15 mouse cellular contexts compared by ENCODE assay signal in genomic region chr7:46400346-46400745, GRCm38 (mm10). TPM values are rescaled to one million over a fixed set of nuclear protein-coding genes. Genes with fewer than 3 reads are reported as not detected.
A peak's percentile ranks its signal among the peaks of the same experiment; 100 is the strongest.
DNase-seq lines count a peak whose midpoint lies in the region; ATAC-seq and TF ChIP-seq lines count a peak whose summit lies in the region.
"Had no signal": no experiment of that assay in that cellular context is flagged by ENCODE, and none has a peak within 500 bp of the region (broad histone marks: within the 10 kb centered on the region; RNA-seq: fewer than 3 reads in every experiment).

No protein-coding gene starts in this region.

- no peak for TF ChIP-seq CTCF in hindbrain, postnatal 0 days (IDR thresholded peaks at IDR 0.05; ENCODE audit: low read depth)

- no peak overlapping the region for H3K9ac ChIP-seq in neural tube, embryonic 12.5 days
- peak overlapping the region; percentile 35 for H3K9ac ChIP-seq in hindbrain, postnatal 0 days (replicated peaks; ENCODE audit: low read length)
- no peak overlapping the region for H3K9ac ChIP-seq in intestine, embryonic 16.5 days (ENCODE audit: low read depth, low read length)
- H3K9ac ChIP-seq: heart, embryonic 15.5 days; intestine, embryonic 15.5 days; lung, embryonic 15.5 days had no signal

- 0 out of 2 replicates have a peak overlapping the region, but pooled peaks have one; percentile 0 for H3K4me3 ChIP-seq in neural tube, embryonic 12.5 days
- peak overlapping the region; percentile 81 for H3K4me3 ChIP-seq in hindbrain, postnatal 0 days (ENCODE audit: low read length)
- no peak overlapping the region for H3K4me3 ChIP-seq in intestine, embryonic 16.5 days (ENCODE audit: low read length)
- no peak overlapping the region for H3K4me3 ChIP-seq in heart, embryonic 10.5 days
- H3K4me3 ChIP-seq: heart, embryonic 15.5 days; intestine, embryonic 15.5 days; lung, embryonic 15.5 days had no signal

- H3K9me3 ChIP-seq in neural tube, embryonic 12.5 days = no peaks in the 10 kb centered on the region
- H3K9me3 ChIP-seq in hindbrain, postnatal 0 days (ENCODE audit: low read length) = no peaks in the 10 kb centered on the region
- no peaks in the 10 kb centered on the region for H3K9me3 ChIP-seq in intestine, embryonic 16.5 days (ENCODE audit: control insufficient read depth, low read length)
- no peaks in the 10 kb centered on the region for H3K9me3 ChIP-seq in heart, embryonic 10.5 days
- H3K9me3 ChIP-seq: heart, embryonic 15.5 days; intestine, embryonic 15.5 days; lung, embryonic 15.5 days had no signal

- WGBS in neural tube, embryonic 12.5 days = 44% methylated on average over 8 of the region's 8 CpGs
- WGBS in hindbrain, postnatal 0 days = 33% methylated on average over 8 of the region's 8 CpGs
- WGBS in intestine, embryonic 16.5 days = 40% methylated on average over 8 of the region's 8 CpGs
- 42% methylated on average over 8 of the region's 8 CpGs for WGBS in heart, embryonic 10.5 days

- peak overlapping the region; percentile 77 for H3K4me2 ChIP-seq in neural tube, embryonic 12.5 days (replicated peaks)
- peak overlapping the region; percentile 74 for H3K4me2 ChIP-seq in hindbrain, postnatal 0 days (ENCODE audit: low read depth, low read length)
- H3K4me2 ChIP-seq in intestine, embryonic 16.5 days (ENCODE audit: low read depth, low read length) = no peak overlapping the region
- H3K4me2 ChIP-seq: heart, embryonic 15.5 days; intestine, embryonic 15.5 days; lung, embryonic 15.5 days had no signal

- H3K36me3 ChIP-seq in neural tube, embryonic 12.5 days = no peaks in the 10 kb centered on the region
- H3K36me3 ChIP-seq in hindbrain, postnatal 0 days (ENCODE audit: insufficient read depth, low read length) = no peaks in the 10 kb centered on the region
- no peaks in the 10 kb centered on the region for H3K36me3 ChIP-seq in intestine, embryonic 16.5 days (ENCODE audit: control insufficient read depth, insufficient read depth, low read length)
- no peaks in the 10 kb centered on the region for H3K36me3 ChIP-seq in heart, embryonic 10.5 days
- H3K36me3 ChIP-seq: heart, embryonic 15.5 days; intestine, embryonic 15.5 days; lung, embryonic 15.5 days had no signal

- no peak overlapping the region for H3K27ac ChIP-seq in neural tube, embryonic 12.5 days
- H3K27ac ChIP-seq in hindbrain, postnatal 0 days = no peak overlapping the region
- H3K27ac ChIP-seq in intestine, embryonic 16.5 days (ENCODE audit: low read length) = no peak overlapping the region
- no peak overlapping the region for H3K27ac ChIP-seq in heart, embryonic 10.5 days
- H3K27ac ChIP-seq: heart, embryonic 15.5 days; intestine, embryonic 15.5 days; lung, embryonic 15.5 days had no signal

- H3K27me3 ChIP-seq in neural tube, embryonic 12.5 days (replicated peaks) = peaks cover 48% of the 10 kb centered on the region
- no peaks in the 10 kb centered on the region for H3K27me3 ChIP-seq in hindbrain, postnatal 0 days (ENCODE audit: insufficient read depth, low read length)
- H3K27me3 ChIP-seq in intestine, embryonic 16.5 days (replicated peaks; ENCODE audit: control insufficient read depth, insufficient read depth, low read length) = peaks cover 41% of the 10 kb centered on the region
- peaks cover 77% of the 10 kb centered on the region for H3K27me3 ChIP-seq in heart, embryonic 10.5 days (ENCODE audit: insufficient read depth, poor library complexity, severe bottlenecking)

- DNase-seq in cerebellum, adult 11-12 months = peak; percentile 54
- no peak for DNase-seq in cerebellum, postnatal 4 days (ENCODE audit: low spot score in 2 of 2)
- DNase-seq in neural tube, embryonic 10.5 days (ENCODE audit: extremely low spot score, low spot score) = no peak
- DNase-seq in hindbrain, postnatal 0 days (ENCODE audit: low spot score) = peak; percentile 66
- no peak for DNase-seq in heart, embryonic 10.5 days (ENCODE audit: low spot score)
- DNase-seq in thymus, adult 18-20 months = no peak
- DNase-seq: kidney, postnatal 14 days; liver had no signal

- ATAC-seq in neural tube, embryonic 12.5 days (ENCODE audit: low FRiP score, low read depth) = no peak
- ATAC-seq in hindbrain, postnatal 0 days = no peak
- no peak for ATAC-seq in intestine, embryonic 16.5 days
- ATAC-seq: intestine, embryonic 15.5 days had no signal

- H3K4me1 ChIP-seq in neural tube, embryonic 12.5 days = peaks cover 44% of the 10 kb centered on the region
- H3K4me1 ChIP-seq in hindbrain, postnatal 0 days (ENCODE audit: insufficient read depth, low read length) = peaks cover 34% of the 10 kb centered on the region; the same call in 1 of the 2 replicates
- peaks cover 15% of the 10 kb centered on the region for H3K4me1 ChIP-seq in intestine, embryonic 16.5 days (ENCODE audit: control insufficient read depth, insufficient read depth, low read length)
- H3K4me1 ChIP-seq in heart, embryonic 10.5 days = peaks cover 30% of the 10 kb centered on the region

RNA-seq across cellular contexts. Expression of gene Kcnc1, which starts 4.0 kb away (rescaled TPM):
- polyA plus RNA-seq in neural tube, embryonic 12.5 days (2016; fragmentation: Nextera tagmentation; extraction: Ambion mirVana) = 7.3 and 9.7 TPM in 2 replicates
- 43.7 and 45.6 TPM in 2 replicates for total RNA-seq in hindbrain, postnatal 0 days (2014; rRNA removed)
- polyA plus RNA-seq in hindbrain, postnatal 0 days (2015; fragmentation: Nextera tagmentation; extraction: Ambion mirVana) = 25.0 and 25.6 TPM in 2 replicates
- 0.27 and 0.50 TPM in 2 replicates for polyA plus RNA-seq in intestine, embryonic 16.5 days (2015; fragmentation: Nextera tagmentation; extraction: Ambion mirVana)
- polyA plus RNA-seq in heart, embryonic 10.5 days (2016; fragmentation: Nextera tagmentation; extraction: Ambion mirVana) = 0.04 TPM in 1 of 2 replicates, not detected in the other
- polyA plus RNA-seq: heart, embryonic 15.5 days had no signal

RNA-seq across cellular contexts. Expression of gene Myod1, which starts 24.1 kb away (rescaled TPM):
- 10.8 and 13.5 TPM in 2 replicates for polyA plus RNA-seq in neural tube, embryonic 12.5 days (2016; fragmentation: Nextera tagmentation; extraction: Ambion mirVana)
- total RNA-seq in hindbrain, postnatal 0 days (2014; rRNA removed) = 0.32 and 0.99 TPM in 2 replicates
- 0.20 and 0.37 TPM in 2 replicates for polyA plus RNA-seq in hindbrain, postnatal 0 days (2015; fragmentation: Nextera tagmentation; extraction: Ambion mirVana)
- polyA plus RNA-seq in intestine, embryonic 16.5 days (2015; fragmentation: Nextera tagmentation; extraction: Ambion mirVana) = 0.07 and 0.12 TPM in 2 replicates
- 0.17 and 0.85 TPM in 2 replicates for polyA plus RNA-seq in heart, embryonic 10.5 days (2016; fragmentation: Nextera tagmentation; extraction: Ambion mirVana)
- total RNA-seq: adrenal gland, adult 18-20 months; layer of hippocampus, postnatal 36 days had no signal

Comparison
In these comparisons a context has a peak if more than half of its experiments do, and no peak if none do; other contexts are left out.
1. DNase-seq: peak in cerebellum, adult 11-12 months (single experiment) and hindbrain, postnatal 0 days (single experiment); none in cerebellum, postnatal 4 days (0 of 2), neural tube, embryonic 10.5 days (single experiment), heart, embryonic 10.5 days (single experiment) and thymus, adult 18-20 months (0 of 2).
2. H3K4me3 ChIP-seq: peak in neural tube, embryonic 12.5 days (single experiment) and hindbrain, postnatal 0 days (single experiment); none in intestine, embryonic 16.5 days (single experiment) and heart, embryonic 10.5 days (single experiment).